ENCODE assay signal across 30 mouse cellular contexts in the genomic region with DNA sequence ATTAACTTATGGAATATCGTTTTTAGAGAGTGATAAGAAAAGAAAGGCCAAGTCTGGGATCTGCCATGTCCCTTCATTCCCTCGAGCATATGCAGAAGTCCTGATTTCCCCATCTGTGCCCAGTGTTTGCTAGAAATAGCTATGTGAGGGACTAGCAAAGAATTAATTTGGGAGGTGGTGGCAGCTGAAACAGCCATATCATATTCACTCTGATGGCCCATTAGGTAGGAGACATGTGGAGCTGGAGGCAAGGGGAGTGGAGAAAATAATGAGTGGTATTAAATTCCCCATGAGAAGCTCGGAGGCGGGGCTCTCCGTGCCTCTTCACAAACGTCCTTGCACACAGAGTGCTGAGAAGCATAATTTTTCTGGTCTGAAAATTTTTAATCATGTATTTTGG. TPM values are rescaled to one million over a fixed set of nuclear protein-coding genes. Genes with fewer than 3 reads are reported as not detected.
DNase-seq lines count a peak whose midpoint lies in the region; ATAC-seq and TF ChIP-seq lines count a peak whose summit lies in the region.
"Had no signal": no experiment of that assay in that cellular context is flagged by ENCODE, and none has a peak within 500 bp of the region (broad histone marks: within the 10 kb centered on the region; RNA-seq: fewer than 3 reads in every experiment).

No protein-coding gene starts in this region.

- H3K4me2 ChIP-seq in forebrain, embryonic 14.5 days (ENCODE audit: low read length): no peak overlapping the region
- no peak overlapping the region for H3K4me2 ChIP-seq in forebrain, embryonic 13.5 days
- peak overlapping the region; percentile 11; the same call in 1 of the 2 replicates for H3K4me2 ChIP-seq in neural tube, embryonic 15.5 days
- H3K4me2 ChIP-seq: embryonic facial prominence, embryonic 13.5 days; hindbrain, embryonic 15.5 days; intestine, embryonic 15.5 days; limb, embryonic 12.5 days; liver, embryonic 15.5 days; lung, embryonic 14.5 days; stomach, embryonic 15.5 days had no signal

- WGBS in forebrain, embryonic 14.5 days: 51% methylated on average over 6 of the region's 6 CpGs
- 64% methylated on average over 6 of the region's 6 CpGs for WGBS in forebrain, embryonic 13.5 days
- 29% methylated on average over 6 of the region's 6 CpGs for WGBS in neural tube, embryonic 15.5 days

- H3K4me3 ChIP-seq in forebrain, embryonic 14.5 days (ENCODE audit: low read depth, low read length): no peak overlapping the region
- H3K4me3 ChIP-seq in forebrain, embryonic 13.5 days: no peak overlapping the region
- no peak overlapping the region; the same call in 1 of the 2 replicates for H3K4me3 ChIP-seq in layer of hippocampus, adult 2 months
- no peak overlapping the region for H3K4me3 ChIP-seq in neural tube, embryonic 15.5 days (replicated peaks)
- H3K4me3 ChIP-seq: embryonic facial prominence, embryonic 13.5 days; erythroblast, embryonic 14.5 days; hindbrain, embryonic 15.5 days; intestine, embryonic 15.5 days; limb, embryonic 12.5 days; liver, embryonic 15.5 days; neural tube, embryonic 12.5 days; stomach, embryonic 15.5 days had no signal

- no peak overlapping the region for H3K27ac ChIP-seq in forebrain, embryonic 14.5 days (ENCODE audit: low read depth, low read length)
- no peak overlapping the region for H3K27ac ChIP-seq in forebrain, embryonic 13.5 days
- H3K27ac ChIP-seq in layer of hippocampus, adult 2 months: peak overlapping the region; percentile 57; the same call in 1 of the 2 replicates
- no peak overlapping the region for H3K27ac ChIP-seq in neural tube, embryonic 15.5 days (replicated peaks)
- H3K27ac ChIP-seq: embryonic facial prominence, embryonic 13.5 days; hindbrain, embryonic 15.5 days; intestine, embryonic 15.5 days; left cerebral cortex, adult 2 months; limb, embryonic 12.5 days; liver, embryonic 15.5 days; neural tube, embryonic 12.5 days; stomach, embryonic 15.5 days had no signal

- no peak for ATAC-seq in forebrain, embryonic 14.5 days
- ATAC-seq in forebrain, embryonic 13.5 days: no peak
- ATAC-seq in neural tube, embryonic 15.5 days (ENCODE audit: low FRiP score): no peak
- ATAC-seq: intestine, embryonic 15.5 days had no signal

- peak; percentile 52 for DNase-seq in forebrain, embryonic 14.5 days (ENCODE audit: low spot score)
- no peak for DNase-seq in layer of hippocampus, adult 2 months (ENCODE audit: low spot score in 2 of 2)
- no peak for DNase-seq in layer of hippocampus, postnatal 10 days (ENCODE audit: low spot score in 2 of 2)
- DNase-seq in brain, embryonic 14.5 days (ENCODE audit: low read depth): peak; percentile 80
- no peak for DNase-seq in testis, postnatal 10 days (ENCODE audit: low spot score)
- DNase-seq: adrenal gland, adult 8-10 months; cerebellum, adult 11-12 months; cerebellum, adult 9-11 months; embryo, embryonic 11 days; gastrocnemius, postnatal 10 days; heart, postnatal 14 days; kidney, adult 2 months; kidney, postnatal 10 days; lung, embryonic 14.5 days; lung, postnatal 14 days; retina, postnatal 1 day; right cerebral cortex, postnatal 14 days; thymus, postnatal 25 days had no signal

- no peak for TF ChIP-seq POLR2A in brain, embryonic 14.5 days (IDR thresholded peaks at IDR 0.05; ENCODE audit: borderline replicate concordance, extremely low read depth, insufficient read depth, insufficient read length, poor library complexity, severe bottlenecking)

- no peaks in the 10 kb centered on the region for H3K9me3 ChIP-seq in forebrain, embryonic 14.5 days (replicated peaks; ENCODE audit: control insufficient read depth, low read length)
- H3K9me3 ChIP-seq in forebrain, embryonic 13.5 days (replicated peaks): no peaks in the 10 kb centered on the region
- H3K9me3 ChIP-seq in neural tube, embryonic 15.5 days (replicated peaks): no peaks in the 10 kb centered on the region
- H3K9me3 ChIP-seq: embryonic facial prominence, embryonic 13.5 days; G1E; hindbrain, embryonic 15.5 days; intestine, embryonic 15.5 days; limb, embryonic 12.5 days; liver, embryonic 15.5 days; neural tube, embryonic 12.5 days; stomach, embryonic 15.5 days had no signal

- TF ChIP-seq CTCF in layer of hippocampus, adult 2 months (conservative IDR thresholded peaks at IDR 0.05): no peak
- no peak for TF ChIP-seq CTCF in brain, embryonic 14.5 days (IDR thresholded peaks at IDR 0.05; ENCODE audit: borderline replicate concordance, extremely low read depth, insufficient read depth, insufficient read length)

- H3K27me3 ChIP-seq in forebrain, embryonic 14.5 days (replicated peaks; ENCODE audit: control insufficient read depth, insufficient read depth, low read length): no peaks in the 10 kb centered on the region
- no peaks in the 10 kb centered on the region for H3K27me3 ChIP-seq in forebrain, embryonic 13.5 days
- H3K27me3 ChIP-seq in neural tube, embryonic 15.5 days (replicated peaks): no peaks in the 10 kb centered on the region
- H3K27me3 ChIP-seq: embryonic facial prominence, embryonic 13.5 days; hindbrain, embryonic 15.5 days; limb, embryonic 12.5 days; stomach, embryonic 15.5 days had no signal

- peaks cover 4% of the 10 kb centered on the region; the same call in 1 of the 2 replicates for H3K4me1 ChIP-seq in forebrain, embryonic 14.5 days (ENCODE audit: control insufficient read depth, insufficient read depth, low read length)
- peaks cover 31% of the 10 kb centered on the region for H3K4me1 ChIP-seq in forebrain, embryonic 13.5 days
- peaks cover 25% of the 10 kb centered on the region for H3K4me1 ChIP-seq in neural tube, embryonic 15.5 days
- H3K4me1 ChIP-seq: liver, embryonic 15.5 days had no signal

- H3K9ac ChIP-seq in forebrain, embryonic 14.5 days (ENCODE audit: low read length): no peak overlapping the region
- no peak overlapping the region for H3K9ac ChIP-seq in forebrain, embryonic 13.5 days
- H3K9ac ChIP-seq in neural tube, embryonic 15.5 days (replicated peaks): no peak overlapping the region
- H3K9ac ChIP-seq: embryonic facial prominence, embryonic 13.5 days; hindbrain, embryonic 15.5 days; intestine, embryonic 15.5 days; limb, embryonic 12.5 days; liver, embryonic 15.5 days; lung, embryonic 14.5 days; neural tube, embryonic 12.5 days; stomach, embryonic 15.5 days had no signal

- H3K36me3 ChIP-seq in forebrain, embryonic 14.5 days (ENCODE audit: control insufficient read depth, insufficient read depth, low read length): no peaks in the 10 kb centered on the region
- H3K36me3 ChIP-seq in forebrain, embryonic 13.5 days (ENCODE audit: poor library complexity, severe bottlenecking): no peaks in the 10 kb centered on the region
- no peaks in the 10 kb centered on the region for H3K36me3 ChIP-seq in neural tube, embryonic 15.5 days
- H3K36me3 ChIP-seq: embryonic facial prominence, embryonic 13.5 days; G1E; hindbrain, embryonic 15.5 days; intestine, embryonic 15.5 days; limb, embryonic 12.5 days; liver, embryonic 15.5 days; neural tube, embryonic 12.5 days; stomach, embryonic 15.5 days had no signal

RNA-seq across cellular contexts. Expression of gene Fam171b, which starts 3.7 kb away (rescaled TPM):
- polyA plus RNA-seq in forebrain, embryonic 14.5 days (2014; fragmentation: Nextera tagmentation; extraction: Ambion mirVana): 55.9 and 66.5 TPM in 2 replicates
- 47.2 and 55.0 TPM in 2 replicates for polyA plus RNA-seq in forebrain, embryonic 13.5 days (2015; fragmentation: Nextera tagmentation; extraction: Ambion mirVana)
- 100 to 1,000 TPM; 196 to 206 TPM for total RNA-seq in layer of hippocampus, adult 2 months (2021)
- 100 to 1,000 TPM; 174 to 201 TPM for total RNA-seq in layer of hippocampus, postnatal 10 days (2021)
- polyA plus RNA-seq in brain, embryonic 14.5 days (2012; rRNA removed): 37.4 and 49.8 TPM in 2 replicates
- 69.8 and 79.0 TPM in 2 replicates for polyA plus RNA-seq in neural tube, embryonic 15.5 days (2015; fragmentation: Nextera tagmentation; extraction: Ambion mirVana)
- polyA plus RNA-seq: erythroblast, embryonic 14.5 days; G1E had no signal

Comparison
In these comparisons a context has a peak if more than half of its experiments do, and no peak if none do; other contexts are left out.
1. DNase-seq: peak in forebrain, embryonic 14.5 days (single experiment) and brain, embryonic 14.5 days (single experiment); none in layer of hippocampus, adult 2 months (0 of 2), layer of hippocampus, postnatal 10 days (0 of 2) and testis, postnatal 10 days (single experiment).